Mouse (Mus musculus) urinary bladder, postnatal 25 days (tissue): ENCODE results near the gene Abhd14b.
A peak's percentile ranks its signal among the peaks of the same experiment; 100 is the strongest.
"Not testable (repeated sequence)": the region's sequence is repeated elsewhere in the genome, so short reads cannot be mapped to it uniquely, and the experiment has no call there.

Source experiments
- DNase-seq: peaks from one replicate; pipeline ENCODE4 v3.0.0; 2022; ENCODE audit warnings: low spot score

The Abhd14b gene

DNA sequence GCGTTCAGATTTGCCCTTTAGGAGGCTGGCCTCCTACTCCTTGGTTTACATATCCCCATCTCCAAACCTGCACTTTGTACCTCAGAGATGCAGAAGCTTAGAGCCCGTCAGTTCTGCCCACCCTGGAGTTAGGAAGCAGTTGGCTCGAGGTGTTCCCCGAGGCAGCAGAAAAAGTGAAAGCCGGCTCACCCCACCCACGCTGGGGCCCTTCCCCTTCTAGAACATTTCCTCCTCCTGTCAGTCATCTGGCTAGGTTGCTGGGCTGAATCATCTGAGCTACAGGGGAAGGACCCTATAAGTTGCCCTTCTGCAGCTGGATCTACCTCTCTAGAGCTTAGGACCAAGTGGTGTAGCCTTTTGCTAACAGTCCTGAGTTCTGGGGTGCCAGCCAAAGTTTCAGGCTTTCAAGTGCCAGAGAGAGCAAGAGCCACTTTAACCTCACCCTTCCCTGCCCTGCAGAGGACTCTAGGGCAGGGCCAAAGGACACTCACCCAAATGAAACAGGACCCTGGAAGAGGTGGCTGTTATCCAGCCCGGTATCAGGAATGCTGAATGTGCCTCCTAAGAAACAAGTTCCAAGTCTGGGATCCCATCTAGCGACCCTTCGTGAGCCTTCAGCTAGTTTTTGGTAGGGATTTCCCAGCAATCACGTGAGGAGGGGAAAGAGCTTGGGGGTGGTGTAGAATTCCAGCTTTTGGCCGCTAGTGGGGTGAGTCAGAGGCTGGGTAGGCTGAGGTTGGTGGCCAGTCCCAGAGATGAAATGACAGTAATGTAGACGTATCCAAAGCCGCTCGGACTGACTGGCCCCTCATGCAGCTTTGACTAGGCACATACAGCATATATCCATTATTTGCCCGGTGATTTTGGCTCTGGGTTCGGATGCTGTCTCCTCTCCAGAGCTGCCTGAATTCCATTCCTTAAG lies 29.0 kb downstream of the Abhd14b start:
- DNase-seq, result peak; percentile 52

DNA sequence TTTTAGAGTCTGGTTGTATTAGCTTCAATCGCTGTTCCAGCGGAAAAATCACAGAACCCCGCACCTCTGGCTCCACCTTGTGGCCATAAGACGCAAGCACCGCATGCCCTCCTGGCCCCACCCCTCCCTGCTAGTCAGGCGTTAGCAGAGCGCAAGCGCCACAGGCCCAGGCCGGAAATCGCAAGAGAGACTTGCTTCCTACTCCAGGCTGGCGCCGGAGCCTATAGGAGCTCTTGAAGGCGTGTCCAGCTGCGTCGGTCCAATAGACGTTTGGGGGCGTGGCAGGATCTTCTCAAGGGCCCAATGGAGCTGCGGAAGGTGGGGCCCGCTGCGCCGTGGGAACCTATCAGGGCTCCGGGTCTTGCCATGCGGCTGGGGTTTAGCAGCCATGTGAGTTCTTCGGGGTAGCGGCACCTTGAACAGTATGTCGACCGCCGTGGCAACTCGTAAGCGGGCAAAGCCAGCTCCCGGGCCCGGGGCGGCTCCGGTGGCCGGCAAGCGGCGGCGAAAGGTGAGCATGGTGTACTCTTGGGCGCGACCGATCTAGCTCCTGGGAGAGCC lies 29.7 kb downstream of the Abhd14b start, which contains the start of gene Parp3:
Gene Parp3, minus strand, starts transcription at position 26 of the 561 bp plus-strand sequence.
- peak; percentile 91 for DNase-seq

DNA sequence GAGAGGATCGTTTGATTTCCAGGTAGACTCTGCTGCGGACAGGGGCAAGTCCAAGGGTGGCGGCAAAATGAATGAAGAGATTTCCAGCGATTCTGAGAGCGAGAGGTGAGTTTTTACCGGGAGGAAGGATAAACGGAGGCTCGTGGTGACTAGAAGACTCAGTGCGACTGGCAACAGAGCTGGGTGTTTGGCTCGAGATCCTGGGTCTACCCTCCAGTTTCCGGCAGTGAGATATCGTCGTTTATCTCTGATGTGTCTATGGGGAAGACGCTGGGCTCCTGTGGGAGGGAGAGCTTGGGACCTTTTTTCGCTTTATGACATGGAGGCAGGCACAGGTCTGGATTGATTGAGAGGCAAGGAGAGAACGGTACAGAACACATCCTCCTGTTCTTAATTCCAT lies 30.4 kb downstream of the Abhd14b start:
- DNase-seq, result no peak

DNA sequence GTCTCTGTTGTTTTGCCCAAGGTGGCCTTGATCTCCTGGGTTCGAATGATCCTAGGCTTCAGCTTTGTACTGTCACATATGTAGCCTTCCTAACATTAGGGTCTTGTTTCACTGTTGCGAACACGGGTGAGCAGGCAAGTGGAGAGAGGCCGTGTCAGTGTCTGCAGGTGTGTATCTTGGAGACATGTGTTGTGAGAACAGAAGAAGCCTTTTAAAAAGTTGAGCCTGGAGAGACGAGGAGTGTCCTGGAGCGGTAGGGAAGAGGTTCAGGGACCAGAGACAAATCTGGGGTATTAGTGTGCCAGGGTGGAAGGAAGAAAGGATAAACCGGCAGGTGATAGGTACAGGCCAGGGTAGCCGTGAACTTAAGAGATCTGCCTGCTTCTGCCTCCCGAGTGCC lies 30.8 kb downstream of the Abhd14b start:
- peak; percentile 2 for DNase-seq

DNA sequence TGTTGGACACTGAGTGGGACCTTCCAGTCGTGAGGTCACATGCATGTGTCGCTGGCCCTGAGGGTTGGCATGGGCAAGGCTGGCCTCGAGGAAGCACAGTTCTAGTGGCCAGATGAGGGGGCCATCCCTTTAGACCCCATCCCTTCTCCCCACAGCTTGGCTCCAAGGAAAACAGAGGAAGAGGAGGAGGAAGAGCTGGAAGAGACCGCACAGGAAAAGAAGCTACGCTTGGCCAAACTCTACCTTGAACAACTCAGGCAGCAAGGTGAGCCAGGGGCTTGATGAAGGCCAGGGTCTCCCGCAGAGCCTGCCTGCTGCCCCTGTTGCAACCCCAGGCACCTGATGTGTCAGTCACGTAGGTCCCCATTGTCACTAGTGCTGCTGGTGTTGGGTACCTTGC lies 33.3 kb downstream of the Abhd14b start:
- DNase-seq, result no peak

DNA sequence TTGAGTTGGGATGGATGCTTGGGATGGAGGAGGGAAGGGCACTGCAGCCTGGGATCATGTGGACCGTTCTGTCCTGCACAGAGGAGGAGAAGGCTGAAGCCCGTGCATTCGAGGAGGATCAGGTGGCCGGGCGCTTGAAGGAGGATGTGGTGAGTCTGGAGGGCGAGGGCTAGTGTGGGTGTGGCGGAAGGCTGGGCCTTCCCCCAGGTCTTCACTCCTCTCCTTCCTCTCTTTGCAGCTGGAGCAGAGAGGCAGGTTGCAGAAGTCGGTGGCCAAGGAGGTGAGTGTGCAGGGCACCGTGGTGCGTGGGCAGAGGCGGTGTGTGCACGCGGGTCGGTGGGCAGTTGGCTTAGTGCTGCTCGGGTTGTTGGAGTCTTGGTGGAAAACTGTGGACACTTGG lies 33.8 kb downstream of the Abhd14b start:
- no peak for DNase-seq

DNA sequence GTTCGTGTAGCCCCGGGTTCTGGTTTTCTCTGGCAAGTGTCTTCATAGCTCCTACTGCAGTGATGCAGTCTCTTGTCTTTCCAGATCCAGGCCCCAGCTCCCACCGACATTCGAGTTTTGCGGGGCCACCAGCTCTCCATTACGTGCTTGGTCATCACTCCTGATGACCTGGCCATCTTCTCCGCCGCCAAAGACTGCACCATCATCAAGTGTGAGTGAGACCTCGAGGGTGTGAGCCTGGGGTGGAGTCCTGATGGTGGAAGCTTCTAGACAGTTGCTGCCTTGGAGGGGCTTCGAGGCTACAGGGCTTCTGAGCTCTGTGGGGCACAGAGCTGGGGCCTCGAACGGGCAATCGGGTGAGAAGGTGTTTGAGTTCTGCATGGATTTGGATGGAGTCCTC lies 34.4 kb downstream of the Abhd14b start:
- no peak for DNase-seq

DNA sequence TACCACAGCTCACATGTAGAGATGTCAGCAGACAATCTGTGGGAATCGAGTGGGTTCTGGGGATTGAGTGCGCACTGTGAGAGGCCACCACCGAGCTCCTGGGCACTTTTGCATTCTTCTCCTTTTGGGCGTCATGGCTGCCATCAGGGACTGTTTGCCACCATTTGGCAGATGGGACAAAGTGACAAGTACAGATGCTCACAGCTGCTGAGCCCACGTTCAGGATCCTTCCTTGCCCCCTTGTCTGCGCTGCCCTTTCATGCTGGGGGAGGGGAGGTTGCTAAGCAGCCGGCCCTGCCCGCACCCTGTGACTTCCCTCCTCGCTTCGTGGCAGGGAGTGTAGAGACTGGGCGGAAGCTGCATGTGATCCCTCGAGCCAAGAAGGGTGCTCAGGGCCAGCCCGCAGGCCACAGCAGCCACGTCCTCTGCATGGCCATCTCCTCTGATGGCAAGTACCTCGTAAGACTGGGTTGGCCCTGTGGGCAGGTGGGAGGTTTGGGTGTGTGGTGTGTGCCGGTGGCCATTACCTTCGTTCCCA lies 35.4 kb downstream of the Abhd14b start:
- DNase-seq, result no peak

DNA sequence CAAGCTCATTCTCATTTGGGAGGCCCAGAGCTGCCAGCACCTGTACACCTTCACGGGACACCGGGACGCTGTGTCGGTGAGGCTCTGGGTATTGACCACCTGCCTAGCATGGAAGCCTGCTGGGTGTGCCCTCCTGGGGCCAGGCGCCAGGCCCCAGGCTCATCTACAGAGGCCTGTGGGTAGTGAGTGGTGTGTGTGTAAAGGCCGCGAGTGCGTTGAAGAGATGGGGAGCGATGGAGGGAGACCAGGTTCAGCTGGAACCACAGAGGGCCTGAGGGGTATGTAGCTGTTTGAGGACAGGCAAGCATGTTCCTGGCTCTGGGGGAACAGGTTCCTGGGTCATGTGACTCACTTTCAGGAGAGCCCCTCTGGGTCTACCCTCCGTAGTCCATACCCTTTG lies 35.9 kb downstream of the Abhd14b start:
- DNase-seq, result no peak

DNA sequence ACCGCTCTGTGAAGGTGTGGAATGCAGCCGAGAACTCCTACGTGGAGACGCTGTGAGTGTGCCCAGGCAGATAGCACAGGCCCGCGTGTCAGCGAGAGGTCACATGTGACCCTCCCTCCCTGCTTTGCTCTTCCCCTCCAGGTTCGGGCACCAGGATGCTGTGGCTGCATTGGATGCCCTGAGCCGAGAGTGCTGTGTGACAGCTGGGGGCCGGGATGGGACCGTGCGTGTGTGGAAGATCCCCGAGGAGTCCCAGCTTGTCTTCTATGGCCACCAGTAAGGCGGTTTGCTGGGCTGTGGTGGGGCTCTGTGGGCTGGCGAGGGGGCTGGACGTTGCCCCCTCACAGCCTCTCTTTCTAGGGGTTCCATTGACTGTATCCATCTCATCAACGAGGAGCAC lies 36.3 kb downstream of the Abhd14b start:
- DNase-seq, result no peak

DNA sequence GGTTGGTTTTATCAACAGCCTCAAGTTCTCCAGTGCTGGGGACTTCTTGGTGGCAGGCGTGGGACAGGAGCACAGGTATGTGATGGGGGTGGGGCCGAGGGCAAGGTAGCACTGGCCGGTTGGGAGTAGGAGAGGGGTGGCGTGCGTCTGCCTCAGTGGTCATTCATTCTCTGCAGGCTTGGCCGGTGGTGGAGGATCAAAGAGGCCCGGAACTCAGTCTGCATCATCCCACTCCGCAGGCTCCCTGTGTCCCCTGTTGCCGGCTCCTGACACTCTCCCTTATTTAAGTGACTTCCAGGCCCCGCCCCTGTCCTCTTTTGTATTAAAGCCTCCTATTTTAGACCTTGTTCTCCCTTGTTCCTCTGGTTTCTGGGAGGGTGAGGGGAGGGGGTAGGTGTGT lies 37.8 kb downstream of the Abhd14b start:
- DNase-seq, result no peak

DNA sequence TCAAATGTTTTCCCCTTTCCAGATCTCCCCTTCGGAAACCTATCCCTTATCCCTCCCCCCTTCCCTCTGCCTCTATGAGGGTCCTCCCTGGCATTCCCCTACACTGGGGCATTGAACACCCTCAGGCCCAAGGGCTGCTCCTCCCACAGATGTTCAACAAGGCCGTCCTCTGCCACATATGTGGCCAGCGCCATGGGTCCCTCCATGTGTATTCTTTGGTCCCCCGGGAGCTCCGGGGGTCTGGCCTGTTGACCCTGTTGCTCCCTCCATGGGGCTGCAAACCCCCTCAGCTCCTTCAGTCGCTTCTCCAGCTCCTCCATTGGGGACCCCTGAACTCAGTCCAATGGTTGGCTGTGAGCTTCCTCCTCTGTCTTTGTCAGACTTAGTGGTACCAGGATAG lies 40.3 kb downstream of the Abhd14b start:
- not testable (repeated sequence) for DNase-seq

DNA sequence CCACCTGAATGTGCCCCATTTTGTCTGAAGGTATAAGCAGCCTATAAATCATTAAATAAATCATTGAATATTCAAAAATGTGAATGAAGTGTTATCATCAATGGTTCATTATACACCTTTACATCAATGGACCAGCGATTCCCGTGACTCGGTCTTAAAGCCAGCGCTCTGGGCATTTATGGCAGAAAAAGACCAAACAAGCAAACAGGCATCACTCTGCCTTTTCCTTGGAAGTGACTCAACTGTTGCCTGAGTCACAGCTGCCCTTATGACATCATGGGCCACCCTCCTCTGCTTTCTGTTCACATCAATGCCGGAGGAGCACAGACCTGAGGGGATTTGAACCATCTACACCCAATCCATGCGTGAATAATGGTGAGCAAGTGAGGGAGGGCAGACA lies 52.4 kb downstream of the Abhd14b start, which contains the start of gene Iqcf1:
Gene Iqcf1, plus strand, starts transcription at position 301 of the 400 bp plus-strand sequence.
- no peak for DNase-seq

DNA sequence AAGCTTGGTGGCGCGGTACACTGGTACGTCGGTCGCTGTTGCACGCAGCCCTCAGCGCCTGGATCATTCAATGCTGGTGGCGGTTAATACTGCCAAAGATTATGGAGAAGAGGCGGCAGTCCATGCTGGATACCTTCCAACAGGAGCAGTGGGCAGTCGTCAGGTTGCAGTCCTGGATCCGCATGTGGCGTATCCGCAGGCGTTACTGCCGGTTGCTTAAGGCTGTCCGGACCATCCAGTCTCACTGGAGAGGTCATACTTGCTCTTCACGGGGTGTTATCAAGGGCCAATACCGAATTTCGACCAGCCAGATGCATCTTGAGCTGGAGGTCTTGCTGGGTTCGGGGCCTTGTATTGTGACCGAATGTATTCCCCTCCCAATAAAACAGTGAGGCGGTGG lies 54.6 kb downstream of the Abhd14b start:
- DNase-seq, result no peak
